Mouse (Mus musculus) right cerebral cortex, adult 18-20 months (tissue): ENCODE results near the gene H6pd.
"Not testable (repeated sequence)": the region's sequence is repeated elsewhere in the genome, so short reads cannot be mapped to it uniquely, and the experiment has no call there.

Experiments
- DNase-seq: peaks from one replicate; pipeline ENCODE4 v3.0.0; 2022; ENCODE audit warnings: mixed read lengths

H6pd gene

DNA sequence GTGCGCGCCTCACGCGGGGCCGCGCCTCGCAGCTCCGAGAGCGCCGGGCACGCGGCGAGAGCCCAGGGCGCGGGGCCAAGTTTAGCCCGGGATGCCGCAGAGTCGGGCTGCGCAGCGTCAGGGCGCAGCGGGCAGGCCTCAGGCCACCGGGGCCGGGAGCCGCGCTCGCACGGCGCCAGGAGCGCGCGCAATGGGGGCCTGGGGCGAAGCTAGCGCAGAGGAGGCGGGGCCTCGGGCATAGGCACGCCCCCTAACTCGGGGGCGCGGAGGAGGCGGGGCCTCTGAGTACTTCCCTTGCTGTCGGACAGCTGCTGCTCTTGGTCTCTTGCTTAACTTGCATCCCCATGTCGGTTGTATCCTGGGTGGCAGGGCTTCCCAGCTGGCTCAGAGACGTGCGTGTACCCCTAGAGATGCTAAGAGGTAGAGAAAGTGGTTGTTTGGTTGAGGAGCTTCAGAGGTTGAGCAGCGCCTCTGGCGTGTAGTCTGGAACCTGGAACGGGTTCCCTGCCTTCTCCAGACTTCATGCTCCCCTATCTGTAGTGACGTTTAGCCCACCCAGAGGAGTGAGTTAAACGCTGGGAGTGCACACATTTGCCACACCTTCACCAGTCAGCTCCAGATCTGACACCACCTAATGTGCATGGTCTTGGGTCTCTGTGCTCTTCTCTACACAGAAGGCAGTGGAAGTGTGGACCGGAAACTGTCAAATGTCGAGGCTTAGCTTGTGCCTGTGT, at the start of gene H6pd:
TSS of gene H6pd (minus strand) at position 171 of the 734 bp plus-strand sequence.
- DNase-seq = peak; percentile 88

DNA sequence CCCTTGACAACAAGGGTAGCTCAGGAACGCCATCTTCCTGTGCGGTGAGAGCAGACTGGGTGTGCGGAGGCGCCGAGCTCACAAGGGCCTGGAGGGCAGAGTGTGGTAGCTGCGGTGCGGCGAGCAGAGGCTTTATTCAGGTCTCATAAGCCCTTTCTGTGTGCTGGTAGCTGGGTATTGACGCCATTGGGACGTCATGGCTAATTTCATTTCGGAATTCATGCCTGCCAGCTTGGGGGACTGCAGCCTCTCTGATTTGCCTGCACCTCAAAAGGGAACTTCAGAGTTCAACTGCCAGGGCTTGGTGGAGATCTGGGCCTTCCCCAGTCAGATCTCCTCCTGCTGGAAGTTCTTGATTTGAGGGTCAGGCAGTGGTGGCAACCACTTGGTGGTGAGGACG, 48.9 kb upstream of the H6pd start:
- no peak for DNase-seq

DNA sequence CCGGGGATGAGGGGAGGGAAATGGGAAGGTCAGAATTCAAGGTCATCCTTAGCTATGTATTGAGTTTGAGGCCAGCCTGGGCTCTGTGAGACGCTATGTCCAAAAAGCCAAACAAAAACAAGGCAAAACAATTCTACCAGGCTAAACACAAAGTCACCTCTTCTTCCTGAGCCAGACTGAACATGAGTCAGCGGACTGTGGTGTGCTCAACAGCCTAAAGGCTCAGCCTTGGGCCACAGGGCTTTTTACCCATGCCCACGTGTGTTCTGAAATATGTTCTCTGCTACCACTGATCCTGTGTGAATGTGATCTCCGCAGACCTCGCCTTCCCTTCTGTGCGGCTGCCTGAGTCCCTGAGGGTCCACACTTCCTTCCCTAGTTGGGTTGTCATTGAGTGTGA, 47.3 kb upstream of the H6pd start:
- DNase-seq = no peak

DNA sequence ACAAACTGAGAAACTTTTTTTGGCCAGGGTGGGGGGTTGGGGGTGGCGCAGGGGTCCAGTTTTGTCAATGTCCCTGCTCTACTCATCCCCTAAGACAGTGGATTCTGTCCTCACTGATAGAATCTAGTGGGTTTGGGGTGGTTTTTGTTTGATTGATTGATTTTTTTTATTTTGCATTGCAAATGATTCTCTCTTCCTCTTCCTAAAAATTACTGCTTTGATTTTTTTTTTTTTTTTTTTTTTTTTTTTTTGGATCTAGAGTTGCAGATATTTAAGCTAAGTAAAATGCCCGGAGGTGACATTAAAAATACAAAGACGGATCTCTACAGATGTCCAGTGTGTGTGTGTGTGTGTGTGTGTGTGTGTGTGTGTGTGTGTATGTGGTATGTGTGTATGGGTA, 43.6 kb upstream of the H6pd start:
- DNase-seq = no peak

DNA sequence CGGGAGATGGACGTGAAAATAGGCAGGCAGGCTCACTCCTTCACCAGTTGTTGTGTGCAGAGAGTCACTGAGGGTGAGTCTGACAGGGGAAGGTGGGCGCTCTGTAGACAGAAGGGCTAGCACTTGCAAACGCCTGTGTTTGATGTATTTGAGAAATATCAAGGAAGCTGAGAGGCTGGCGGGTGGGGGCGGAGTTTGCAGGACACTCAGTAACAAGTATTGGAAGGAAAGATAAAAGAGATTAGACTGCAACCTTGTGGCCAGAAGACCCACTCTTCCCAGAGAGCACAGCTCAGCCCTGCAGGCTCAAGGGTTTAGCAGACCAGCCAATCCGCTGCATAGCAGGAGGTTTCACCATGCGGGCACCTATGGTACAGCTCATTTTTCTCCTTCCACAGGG, 42.7 kb upstream of the H6pd start:
- no peak for DNase-seq

DNA sequence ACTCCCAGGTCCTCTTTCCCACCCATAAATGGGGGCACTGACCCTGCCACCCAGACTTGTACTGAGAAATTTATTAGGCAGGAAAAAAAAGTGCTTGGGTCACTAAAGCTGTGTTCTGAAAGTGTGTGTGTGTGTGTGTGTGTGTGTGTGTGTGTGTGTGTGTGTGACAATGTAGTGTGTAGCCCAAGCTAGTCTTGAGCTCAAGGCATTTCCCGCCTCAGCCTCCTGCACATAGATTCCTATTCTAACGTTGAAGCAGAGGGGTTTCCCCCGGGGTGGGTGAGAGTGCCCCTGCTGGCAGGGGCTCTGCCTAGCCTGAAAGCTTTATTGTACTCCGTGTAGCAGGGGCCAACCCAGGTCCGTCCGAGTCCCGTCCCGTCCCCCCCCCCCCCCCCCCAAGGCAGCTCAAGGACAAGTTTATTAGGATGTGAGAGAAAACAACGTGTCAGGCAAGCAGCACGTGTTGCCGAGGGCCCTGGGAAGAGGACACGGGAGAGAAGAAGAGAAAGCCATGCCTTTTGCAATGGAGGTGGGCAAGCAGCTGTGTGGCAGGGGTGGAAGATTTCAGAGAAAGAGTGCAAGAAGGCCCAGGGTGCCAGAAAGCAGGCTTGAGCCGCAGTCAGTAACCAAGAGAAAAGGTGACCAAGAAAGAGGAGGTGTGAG, 40.9 kb upstream of the H6pd start:
- no peak for DNase-seq

DNA sequence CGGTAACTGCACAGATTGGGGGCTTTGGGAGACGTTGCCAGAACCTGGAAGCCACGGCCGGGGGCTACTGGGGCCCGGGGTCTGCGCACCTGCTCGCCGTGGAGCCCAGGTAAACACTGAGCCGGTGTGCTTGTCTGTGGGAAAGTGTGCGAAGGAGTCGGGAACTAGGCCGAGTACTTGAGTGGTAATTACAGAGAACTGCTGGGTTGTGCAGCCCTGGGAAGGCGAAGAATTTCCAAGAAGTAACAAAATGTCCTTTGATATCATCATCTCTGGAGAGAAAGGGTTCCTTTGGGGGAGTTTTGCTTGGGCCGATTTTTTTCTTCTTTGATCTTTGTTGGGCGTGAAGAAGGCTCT, 40.3 kb upstream of the H6pd start:
- DNase-seq = no peak

DNA sequence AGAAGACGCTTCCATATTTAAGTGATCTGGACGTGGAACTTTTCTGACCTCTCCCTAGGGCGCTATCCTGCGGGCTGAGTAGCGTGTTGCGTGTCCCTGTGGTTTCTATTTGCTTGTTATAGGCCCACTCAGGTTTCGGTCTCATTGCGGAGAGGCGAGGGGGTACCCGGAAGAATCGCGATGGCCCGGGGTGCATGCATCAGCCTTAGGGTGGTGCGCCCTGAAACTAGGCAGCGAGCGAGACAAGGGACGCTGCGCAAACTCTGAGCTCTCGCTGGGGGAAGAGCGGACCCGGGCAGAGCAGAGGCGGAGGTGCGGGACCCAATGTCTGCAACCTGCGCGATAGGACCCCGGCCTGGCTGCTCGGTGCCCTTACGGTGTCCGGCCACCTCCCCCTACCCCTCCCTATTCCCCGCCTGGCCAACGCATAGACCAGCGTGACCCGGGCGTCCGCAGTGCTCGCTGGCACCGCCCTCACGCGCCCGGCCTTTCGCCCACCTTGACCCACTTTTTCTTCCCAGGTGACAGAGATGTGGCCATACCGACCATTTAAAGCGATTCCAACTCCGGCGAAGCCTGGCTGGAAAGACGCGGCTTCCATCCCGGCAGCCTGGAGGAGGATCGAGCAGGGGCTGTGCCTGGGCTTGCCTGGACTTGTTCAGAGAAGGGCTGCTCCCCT, 39.8 kb upstream of the H6pd start:
- DNase-seq = no peak

DNA sequence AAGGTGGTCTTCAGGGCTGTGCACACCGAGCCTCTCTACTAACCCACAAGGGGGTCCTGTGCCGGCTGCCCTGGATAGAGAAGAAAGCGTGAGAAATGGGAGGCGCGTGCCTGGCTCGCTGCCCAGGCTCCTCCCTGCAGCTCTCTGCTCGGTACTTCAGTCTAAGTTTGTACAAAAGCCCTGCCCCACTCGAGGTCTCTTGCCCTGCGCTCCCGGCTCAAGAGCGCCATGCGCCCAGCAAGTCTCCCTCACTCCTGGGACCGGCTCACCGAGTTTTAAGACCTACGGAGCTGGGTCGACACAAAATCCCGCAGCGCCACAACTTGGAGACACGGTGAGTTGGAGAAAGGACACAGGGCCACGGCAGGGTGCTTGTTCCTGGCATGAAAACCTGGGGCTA, 39.2 kb upstream of the H6pd start:
- DNase-seq = no peak

DNA sequence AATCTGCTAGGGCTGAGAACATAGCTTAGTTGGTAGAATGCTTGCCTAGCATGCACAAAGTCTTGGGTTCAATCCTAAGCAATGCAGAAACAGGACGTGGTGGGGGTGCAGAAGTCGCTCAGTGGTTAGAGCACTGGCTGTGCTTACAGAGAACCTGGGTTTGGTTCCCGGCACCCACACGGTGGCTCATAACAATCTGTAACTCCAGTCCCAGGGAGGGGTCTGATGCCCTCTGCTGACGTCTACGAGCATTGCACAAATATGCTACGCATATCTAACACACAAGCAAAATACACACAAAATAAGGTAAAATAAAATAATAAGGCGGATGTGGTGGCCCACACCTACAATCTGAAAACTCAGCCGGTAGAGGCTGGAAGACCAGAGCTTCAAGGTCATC, 34.8 kb upstream of the H6pd start:
- no peak for DNase-seq

DNA sequence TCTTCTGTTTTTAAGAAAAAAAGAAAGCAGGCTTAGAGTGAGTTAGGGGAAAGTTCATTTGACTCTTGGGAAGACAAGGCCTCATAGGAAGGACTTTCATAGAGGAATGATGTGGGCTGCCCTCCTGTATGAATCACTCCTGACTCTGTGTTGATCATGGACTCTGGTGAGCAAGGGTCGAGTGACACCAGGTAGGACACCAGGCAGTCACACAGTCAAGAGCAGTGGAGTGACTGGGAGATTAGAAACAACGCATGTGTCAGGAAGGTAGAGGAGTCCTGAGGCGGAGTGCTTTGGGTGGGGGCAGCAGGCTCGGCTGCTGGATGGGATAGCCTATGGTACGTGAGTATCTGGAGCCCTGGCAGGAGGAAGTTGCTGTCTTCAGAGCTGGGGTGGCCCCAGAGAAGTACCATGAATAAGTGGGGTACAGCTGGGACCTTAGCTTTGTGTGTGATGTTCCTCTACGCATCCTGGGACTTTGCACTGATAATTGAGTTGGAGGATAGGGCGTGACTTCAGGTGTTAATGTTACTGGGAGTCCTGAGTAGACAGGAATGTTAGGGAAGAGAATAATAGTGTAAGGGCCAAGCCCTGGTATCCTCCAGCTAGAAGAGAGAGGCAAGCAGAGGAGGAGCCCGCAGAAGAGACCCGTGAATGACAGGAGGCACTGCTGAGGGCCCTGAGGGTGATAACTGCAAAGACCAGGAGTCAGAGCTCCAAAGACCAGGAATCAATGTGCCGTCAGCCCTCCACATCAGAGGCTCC, 32.7 kb upstream of the H6pd start:
- DNase-seq = no peak

DNA sequence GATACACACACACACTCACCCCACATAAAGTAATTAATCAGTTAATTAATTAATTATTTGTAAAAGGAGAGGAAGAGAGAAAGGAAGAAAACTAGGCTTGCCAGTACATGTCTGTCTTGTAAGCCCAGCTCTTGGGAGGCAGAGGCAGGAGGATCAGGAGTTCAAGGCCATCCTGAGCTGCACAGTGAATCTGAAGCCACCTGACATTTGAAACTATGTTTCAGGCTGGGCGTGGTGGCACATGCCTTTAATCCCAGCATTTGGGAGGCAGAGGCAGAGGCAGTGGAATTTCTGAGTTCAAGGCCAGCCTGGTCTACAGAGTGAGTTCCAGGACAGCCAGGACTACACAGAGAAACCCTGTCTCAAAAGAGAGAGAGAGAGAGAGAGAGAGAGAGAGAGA, 32.0 kb upstream of the H6pd start:
- not testable (repeated sequence) for DNase-seq

DNA sequence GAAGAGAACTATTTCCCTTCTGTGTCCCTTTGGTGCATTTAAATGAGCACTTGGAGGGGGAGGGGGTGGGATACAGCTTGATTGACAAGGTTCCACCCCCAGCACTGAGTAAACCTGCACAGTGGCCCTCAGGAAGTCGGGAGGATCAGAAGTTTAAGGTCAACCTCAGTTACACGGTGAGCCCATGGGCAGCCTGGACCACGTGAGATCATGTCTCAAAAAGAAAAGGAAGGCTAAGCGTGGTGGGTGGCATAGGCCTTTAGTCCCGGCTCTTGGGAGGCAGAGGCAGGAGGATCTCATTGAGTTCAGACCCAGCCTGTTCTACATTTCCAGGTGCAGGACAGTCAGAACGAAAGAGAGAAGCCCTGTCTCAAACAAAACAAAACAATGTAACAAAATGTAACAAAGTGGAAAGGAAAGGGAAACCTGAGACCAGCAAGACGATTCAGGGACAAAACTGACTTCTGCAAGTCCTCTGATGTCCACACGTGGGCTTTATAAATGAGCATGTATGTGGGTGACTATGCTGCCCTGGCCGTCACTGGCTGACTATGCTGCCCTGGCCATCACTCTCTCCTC, 31.3 kb upstream of the H6pd start:
- no peak for DNase-seq

DNA sequence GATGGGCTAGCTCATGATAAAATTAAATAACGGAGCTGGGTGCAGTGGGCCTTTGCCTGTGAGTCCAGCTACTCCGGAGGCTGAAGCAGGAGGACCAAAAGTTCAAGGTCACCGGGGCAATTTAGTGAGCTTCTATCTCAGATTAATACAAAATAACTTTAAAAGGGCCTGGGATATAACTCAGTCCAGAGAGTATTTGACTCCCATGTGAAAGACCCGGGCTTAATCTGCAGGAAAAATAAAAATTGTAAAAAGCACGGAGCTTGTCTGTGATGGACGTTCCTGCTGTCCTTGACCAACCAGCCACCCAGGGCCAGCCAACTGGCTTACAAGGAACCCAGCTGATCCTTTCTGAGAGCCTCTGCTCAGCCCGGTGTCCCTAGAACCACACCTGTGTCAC, 29.7 kb upstream of the H6pd start:
- DNase-seq = no peak

DNA sequence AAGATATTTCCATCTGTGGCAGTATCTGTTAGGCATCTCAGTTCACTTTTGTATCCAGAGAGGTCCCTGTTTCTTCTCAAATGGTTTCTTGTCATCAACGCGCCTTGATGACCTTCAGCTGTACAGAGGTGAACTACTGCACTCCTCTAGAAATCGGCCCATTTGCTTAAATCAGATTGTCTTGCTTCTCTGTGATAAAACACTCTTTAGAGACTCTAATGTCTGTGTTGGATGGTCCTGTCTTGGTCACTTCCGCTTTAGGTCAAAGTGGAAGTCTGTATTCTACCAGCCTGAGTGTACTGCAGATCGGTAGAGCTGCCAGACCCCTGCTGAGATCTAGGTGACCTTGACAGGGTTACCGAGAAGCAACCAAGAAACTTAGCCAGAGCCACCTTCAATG, 27.3 kb upstream of the H6pd start:
- no peak for DNase-seq

DNA sequence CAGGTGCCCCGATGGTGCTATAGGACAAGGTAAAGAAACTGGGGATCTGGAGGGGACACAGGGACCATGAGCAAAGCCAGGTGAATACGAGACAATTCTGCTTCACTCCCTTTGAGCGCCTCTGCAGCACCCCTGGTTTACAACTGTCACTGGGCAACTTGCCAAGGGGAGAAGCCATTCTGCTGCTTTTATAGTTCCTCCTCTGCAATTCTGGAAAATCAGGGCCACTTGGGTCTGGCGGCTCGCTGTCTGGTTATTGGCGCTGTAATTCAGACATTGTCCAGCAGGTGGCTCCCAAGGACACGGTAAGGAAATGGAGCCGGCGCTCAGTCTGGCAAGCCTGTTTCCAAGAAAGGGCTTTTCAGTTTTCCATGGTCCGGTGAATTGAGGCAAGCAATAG, 26.5 kb upstream of the H6pd start:
- DNase-seq = peak; percentile 86

DNA sequence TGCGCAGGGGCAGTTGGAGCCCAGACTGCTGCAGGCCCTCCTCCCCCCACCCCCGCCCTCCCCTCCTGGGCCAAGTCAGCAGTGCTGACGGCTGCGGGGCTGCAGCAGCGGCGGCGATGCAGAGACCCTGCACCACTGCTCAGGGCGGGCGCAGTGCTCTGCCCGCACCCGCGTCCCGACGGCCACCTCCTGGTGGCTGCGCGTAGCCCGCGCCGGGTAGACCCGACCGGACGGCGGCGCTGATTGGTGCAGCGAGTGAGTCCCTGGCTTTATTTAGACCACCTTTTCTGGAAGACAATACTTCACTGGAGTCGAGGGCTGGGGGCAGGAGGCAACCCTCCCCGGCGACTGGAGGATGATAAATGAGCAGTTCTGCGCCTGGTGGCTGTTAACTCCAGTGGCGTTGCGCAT, 24.4 kb upstream of the H6pd start:
- DNase-seq = peak; percentile 24

DNA sequence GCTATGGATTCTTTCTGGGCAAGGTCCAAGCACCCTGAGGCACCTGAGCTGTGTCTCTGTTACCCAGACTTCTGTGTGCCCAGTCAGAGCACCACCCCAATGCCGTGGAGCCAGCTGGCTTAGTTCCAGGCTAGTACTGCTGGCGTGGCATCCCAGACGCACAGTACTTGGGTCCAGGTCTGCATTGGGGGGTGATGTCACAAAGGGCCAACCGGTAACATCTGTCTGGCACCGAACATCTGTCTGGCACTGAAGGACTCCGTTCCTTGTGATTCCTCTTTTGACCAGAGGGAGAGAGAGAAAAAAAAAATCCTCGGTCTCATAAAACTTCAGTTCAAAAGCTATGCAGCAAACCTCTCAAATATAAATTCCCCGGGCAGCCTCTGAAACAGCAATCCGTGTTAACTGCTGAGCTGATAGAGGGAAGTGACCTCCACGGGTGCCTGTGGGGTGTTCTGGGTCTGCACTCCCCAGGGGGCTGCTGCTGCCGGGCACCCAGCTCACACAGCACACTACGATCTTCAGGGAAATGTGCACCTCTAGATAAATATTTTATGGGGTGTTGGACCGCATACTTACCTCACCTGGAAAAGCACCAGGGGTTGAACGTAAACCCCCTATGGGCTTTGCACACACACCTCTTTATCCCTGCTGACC, 22.5 kb upstream of the H6pd start:
- DNase-seq = no peak

DNA sequence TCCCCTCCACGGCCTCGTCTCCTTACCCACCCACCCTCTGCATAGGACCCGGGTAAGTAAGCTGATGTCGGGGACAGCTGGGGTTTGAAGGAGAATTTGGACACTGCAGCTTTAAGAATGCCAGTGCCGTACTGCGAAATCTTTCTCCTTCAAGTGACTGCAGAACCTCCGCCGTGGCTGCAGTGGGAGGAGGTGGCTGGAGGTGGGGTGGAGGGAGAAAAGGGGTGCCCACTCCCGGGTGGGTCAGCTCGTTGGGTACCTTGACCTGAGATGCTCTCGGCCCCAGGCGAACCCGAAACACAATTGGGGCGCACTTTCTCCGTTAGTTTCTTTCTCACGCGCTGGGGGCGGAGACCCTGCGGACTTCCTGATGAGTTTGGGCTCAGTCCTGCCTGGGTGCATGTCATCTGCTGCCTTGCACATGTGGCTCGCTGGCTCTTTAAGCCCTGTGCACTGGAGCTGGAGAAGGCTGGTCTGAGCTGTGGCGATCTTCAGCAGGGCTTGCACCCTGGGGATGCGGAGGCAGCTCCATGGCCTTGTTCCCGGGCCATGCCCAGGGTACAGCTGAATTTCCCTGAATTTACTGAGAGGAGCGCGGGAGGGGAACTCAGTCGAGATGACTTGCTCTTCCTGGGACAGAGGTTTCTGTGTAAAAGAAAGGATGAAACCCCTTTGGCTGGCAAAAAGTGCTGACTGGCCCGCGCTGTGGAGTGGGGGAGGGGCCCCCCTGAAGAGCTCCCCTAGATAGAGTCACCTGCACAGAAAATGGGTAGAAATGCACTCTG, 21.8 kb upstream of the H6pd start:
- peak; percentile 48 for DNase-seq

DNA sequence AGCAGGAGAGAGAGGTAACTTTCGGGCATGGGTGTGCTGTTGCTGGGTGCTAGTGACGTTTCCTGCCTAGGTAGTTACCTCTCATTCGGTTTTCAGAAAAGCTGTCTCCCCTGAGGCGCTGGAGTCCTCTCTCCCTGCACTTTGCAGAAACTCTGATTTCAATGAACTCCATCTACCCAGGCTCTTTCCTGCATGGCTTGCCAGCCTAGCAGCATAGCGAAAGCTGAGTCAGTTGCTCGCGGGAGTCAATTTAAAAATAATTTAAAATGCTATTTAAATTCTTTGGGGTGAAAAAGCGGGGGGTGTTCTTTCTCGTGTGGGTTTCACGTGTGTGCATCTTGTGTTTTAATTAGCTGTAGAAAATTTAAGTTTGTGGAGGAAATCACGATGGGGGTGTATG, 21.1 kb upstream of the H6pd start:
- peak; percentile 48 for DNase-seq

DNA sequence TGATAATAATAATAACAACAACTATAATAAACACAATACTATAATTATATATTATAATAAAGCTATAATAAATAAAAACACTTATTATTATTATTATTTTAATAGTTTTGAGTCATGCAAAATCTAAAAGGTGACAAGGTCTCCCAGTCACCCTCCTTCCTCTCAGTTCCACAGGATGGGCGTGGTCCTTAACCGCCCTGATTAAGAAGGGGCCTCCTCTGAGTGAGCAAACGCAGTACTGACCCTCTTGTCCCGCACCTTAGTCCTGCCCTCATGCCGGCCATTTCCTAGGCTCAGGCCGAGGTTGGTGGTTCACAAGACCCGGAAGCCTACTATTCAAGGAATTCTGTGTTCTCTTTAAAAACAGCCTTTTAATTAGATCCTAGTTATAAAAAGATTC, 14.7 kb upstream of the H6pd start:
- DNase-seq = no peak
